Mouse (Mus musculus) forebrain, embryonic 13.5 days (tissue): ENCODE measurements around the gene Cdc37. TPM values are rescaled to one million over a fixed set of nuclear protein-coding genes. Genes with fewer than 3 reads are reported as not detected.
A peak's percentile ranks its signal among the peaks of the same experiment; 100 is the strongest.
"Not testable (repeated sequence)": the region's sequence is repeated elsewhere in the genome, so short reads cannot be mapped to it uniquely, and the experiment has no call there.

Source experiments
- ATAC-seq: fragments of 200-750 bp; cut with Nextera tagmentation; 2 replicates; pipeline ENCODE4 v1.8.0; 2017
- H3K27ac ChIP-seq: fragments of 300-500 bp; sonication (generic); 2 replicates; pipeline ENCODE4 v1.5.1; 2015; ENCODE audit warnings: inconsistent platforms, mild to moderate bottlenecking, moderate library complexity
- H3K27me3 ChIP-seq: fragments of 300-500 bp; sonication (generic); 2 replicates; pipeline ENCODE4 v1.6.1; 2015; ENCODE audit warnings: mild to moderate bottlenecking, inconsistent platforms
- H3K36me3 ChIP-seq: fragments of 300-500 bp; sonication (generic); 2 replicates; pipeline ENCODE4 v1.6.1; 2015; ENCODE audit warnings: mild to moderate bottlenecking, inconsistent platforms; ENCODE audit not compliant: poor library complexity, severe bottlenecking
- H3K4me1 ChIP-seq: fragments of 300-500 bp; sonication (generic); 2 replicates; pipeline ENCODE4 v1.6.1; 2015; ENCODE audit warnings: inconsistent platforms
- H3K4me2 ChIP-seq: fragments of 300-500 bp; sonication (generic); 2 replicates; pipeline ENCODE4 v1.6.1; 2015; ENCODE audit warnings: inconsistent platforms, mild to moderate bottlenecking, moderate library complexity
- H3K4me3 ChIP-seq: fragments of 300-500 bp; sonication (generic); 2 replicates; pipeline ENCODE4 v1.5.1; 2015; ENCODE audit warnings: mild to moderate bottlenecking, inconsistent platforms
- H3K9ac ChIP-seq: fragments of 300-500 bp; sonication (generic); 2 replicates; pipeline ENCODE4 v1.6.1; 2015; ENCODE audit warnings: mild to moderate bottlenecking, inconsistent platforms
- H3K9me3 ChIP-seq: fragments of 300-500 bp; sonication (generic); replicated peaks from 2 replicates; pipeline ENCODE4 v1.6.1; 2016; ENCODE audit warnings: inconsistent platforms
- WGBS: fragments of 180-500 bp; shearing (Covaris S2); methylation state at CpG from one replicate; pipeline ENCODE4 v1.1.7; 2015; 5-methylcytosine and 5-hydroxymethylcytosine counted together
- polyA plus RNA-seq: library from polyadenylated mRNA; unstranded; fragments of >200 nt; fragmentation: Nextera tagmentation; extraction: Ambion mirVana; gene quantifications from 2 replicates; pipeline ENCODE4 v1.2.1, GENCODE M21; 2015

Gene Cdc37
- polyA plus RNA-seq: 229 and 232 TPM in 2 replicates

DNA sequence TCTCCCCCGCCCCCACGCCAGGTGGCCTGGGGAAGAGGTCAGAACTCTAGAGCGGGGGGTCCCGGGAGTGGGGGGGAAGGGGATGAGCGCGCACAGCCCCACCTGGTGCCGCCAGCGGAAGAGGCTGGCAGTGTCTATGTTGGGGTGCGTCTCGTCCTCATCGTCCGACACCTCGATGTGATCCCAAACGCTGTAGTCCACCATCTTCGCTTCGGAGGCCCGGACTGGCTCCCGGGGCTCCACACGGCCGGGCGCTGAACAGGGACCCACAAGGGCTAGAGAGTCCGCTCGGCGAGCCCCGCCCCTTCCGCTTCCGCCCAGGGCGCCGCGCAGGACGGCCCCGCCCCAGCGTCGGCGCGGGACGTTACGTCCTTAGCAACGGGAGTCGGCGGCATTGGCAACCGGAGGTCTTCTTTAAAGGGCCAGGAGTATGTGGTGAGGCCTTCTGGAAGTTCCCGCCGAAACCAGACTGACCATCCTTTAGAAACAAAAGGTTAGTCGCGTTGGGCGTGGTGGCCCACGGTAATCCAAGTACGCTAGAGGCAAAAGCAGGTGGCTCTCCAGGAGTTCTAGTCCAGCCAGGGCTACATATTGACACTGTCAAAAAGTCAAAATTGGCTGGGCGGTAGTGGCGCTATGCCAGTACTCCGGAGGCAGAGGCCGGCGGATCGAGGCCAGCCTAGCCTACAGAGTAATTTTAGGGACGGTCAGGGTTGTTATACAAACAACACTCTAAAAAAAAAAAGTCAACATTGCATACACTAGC is at the start of gene Cdc37:
Gene Cdc37 (minus strand): TSS at position 329 of the 766 bp plus-strand sequence.
- Histone ChIP-seq H3K9me3 (no peaks in the 10 kb centered on the region), H3K4me3 (peak within 1 kb of the TSS; percentile 91), H3K9ac (peak within 1 kb of the TSS; percentile 88), H3K36me3 (peaks cover 25% of the 10 kb centered on the region), H3K4me2 (peak within 1 kb of the TSS; percentile 94), H3K27ac (peak within 1 kb of the TSS; percentile 74), H3K4me1 (peaks cover 40% of the 10 kb centered on the region), H3K27me3 (peaks cover 10% of the 10 kb centered on the region)
- peak; percentile 98 for ATAC-seq
- WGBS: 3% methylated on average over 56 of the region's 56 CpGs

DNA sequence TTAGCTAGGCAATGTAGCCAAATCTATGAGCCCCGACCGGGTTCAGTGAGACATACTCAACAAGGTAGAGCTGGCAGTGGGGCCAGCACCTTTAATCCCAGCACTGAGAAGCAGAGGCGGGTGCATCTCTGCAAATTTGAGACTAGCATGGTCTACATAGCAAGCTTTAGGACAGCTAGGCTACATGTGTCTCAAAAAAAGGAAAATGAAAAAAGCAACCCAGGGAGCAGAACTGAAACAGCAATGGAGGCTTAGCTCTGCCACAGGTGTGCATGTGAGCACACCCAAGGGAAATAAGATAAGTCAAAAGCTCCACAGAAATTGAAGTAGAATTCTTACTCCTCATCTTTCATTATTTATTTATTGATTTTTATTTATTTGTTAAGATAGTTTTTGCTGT is 49.2 kb upstream of the Cdc37 start:
- Histone ChIP-seq H3K36me3 (no peaks in the 10 kb centered on the region), H3K9ac (no peak overlapping the region), H3K27me3 (no peaks in the 10 kb centered on the region), H3K4me3 (no peak overlapping the region), H3K4me2 (no peak overlapping the region), H3K9me3 (no peaks in the 10 kb centered on the region), H3K4me1 (peaks cover 30% of the 10 kb centered on the region), H3K27ac (no peak overlapping the region)
- no peak for ATAC-seq
- WGBS: 85% methylated on average over 3 of the region's 3 CpGs

DNA sequence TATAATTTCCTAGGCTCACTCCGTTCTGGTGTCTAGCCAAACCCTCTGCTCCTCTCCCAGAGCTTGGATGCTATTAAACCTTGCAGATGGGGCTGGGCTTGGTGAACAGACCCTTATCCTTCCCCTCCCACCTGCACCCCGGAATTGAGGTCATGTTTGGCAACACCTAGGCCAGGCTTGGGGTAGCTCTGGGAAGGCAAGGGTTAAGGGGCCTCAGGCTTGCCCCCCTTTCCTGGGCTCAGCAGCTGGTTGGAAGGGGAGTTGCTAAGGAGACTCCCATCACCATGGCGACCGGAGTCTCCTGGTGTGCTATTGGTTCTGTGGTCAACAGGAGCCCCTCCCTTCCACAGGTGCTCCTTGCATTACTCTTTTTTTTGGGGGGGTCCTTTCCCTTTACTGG is 48.2 kb upstream of the Cdc37 start:
- no peaks in the 10 kb centered on the region for H3K9me3 ChIP-seq
- ATAC-seq: peak; percentile 91
- WGBS: 6% methylated on average over 4 of the region's 4 CpGs
- peak overlapping the region; percentile 65 for H3K4me2 ChIP-seq
- peaks cover 30% of the 10 kb centered on the region for H3K4me1 ChIP-seq
- no peaks in the 10 kb centered on the region for H3K36me3 ChIP-seq
- no peaks in the 10 kb centered on the region for H3K27me3 ChIP-seq
- peak overlapping the region; percentile 74 for H3K9ac ChIP-seq
- H3K4me3 ChIP-seq: peak overlapping the region; percentile 54
- peak overlapping the region; percentile 35; the same call in 1 of the 2 replicates for H3K27ac ChIP-seq

DNA sequence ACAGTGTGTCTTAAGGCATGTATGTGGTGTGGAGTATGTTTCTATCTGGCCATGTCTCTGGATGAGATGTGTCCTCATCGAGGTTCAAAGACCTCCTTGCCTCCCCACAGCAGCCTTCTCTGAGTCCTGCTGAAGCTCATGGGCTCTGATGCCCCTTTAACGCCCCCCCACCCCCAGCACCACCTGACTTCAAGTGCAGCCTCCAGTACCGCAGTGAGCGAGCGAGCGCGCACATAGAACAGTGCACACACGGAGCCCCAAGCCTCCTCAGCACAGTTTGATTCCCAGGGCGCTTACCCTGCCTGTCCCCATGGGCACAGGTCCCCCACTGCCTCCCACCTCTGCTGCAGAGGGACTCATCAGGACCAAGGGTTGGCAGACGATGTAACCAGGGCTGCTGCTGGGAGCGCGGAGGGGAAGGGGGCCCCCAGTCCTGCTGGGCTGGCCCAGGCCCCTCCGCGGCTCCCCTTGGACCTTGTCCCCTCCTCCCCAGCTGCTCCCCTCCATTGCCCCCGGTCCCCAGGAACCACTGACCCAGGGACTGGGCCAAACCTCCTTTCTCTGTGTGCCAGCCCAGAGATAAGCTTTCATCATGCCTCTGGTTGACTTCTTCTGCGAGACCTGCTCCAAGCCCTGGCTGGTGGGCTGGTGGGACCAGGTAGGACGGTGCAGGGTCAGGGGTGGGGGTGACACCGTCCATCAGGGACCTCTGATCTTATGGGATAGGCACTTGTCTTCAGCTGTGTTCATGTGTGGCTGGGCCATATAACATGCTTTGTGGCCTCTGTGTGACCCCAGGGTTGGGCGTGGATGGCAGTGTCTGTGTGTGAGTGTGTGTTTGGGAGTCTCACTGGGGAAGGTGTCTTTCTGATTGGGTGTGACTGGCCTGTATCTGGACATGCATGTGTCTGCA is 47.0 kb upstream of the Cdc37 start:
- H3K36me3 ChIP-seq: no peaks in the 10 kb centered on the region
- H3K4me1 ChIP-seq: peaks cover 30% of the 10 kb centered on the region
- no peaks in the 10 kb centered on the region for H3K27me3 ChIP-seq
- H3K9ac ChIP-seq: peak overlapping the region; percentile 74
- H3K4me2 ChIP-seq: peak overlapping the region; percentile 65
- no peaks in the 10 kb centered on the region for H3K9me3 ChIP-seq
- WGBS: 17% methylated on average over 19 of the region's 19 CpGs
- ATAC-seq: peak; percentile 76
- H3K4me3 ChIP-seq: peak overlapping the region; percentile 54
- peak overlapping the region; percentile 63; the same call in 1 of the 2 replicates for H3K27ac ChIP-seq

DNA sequence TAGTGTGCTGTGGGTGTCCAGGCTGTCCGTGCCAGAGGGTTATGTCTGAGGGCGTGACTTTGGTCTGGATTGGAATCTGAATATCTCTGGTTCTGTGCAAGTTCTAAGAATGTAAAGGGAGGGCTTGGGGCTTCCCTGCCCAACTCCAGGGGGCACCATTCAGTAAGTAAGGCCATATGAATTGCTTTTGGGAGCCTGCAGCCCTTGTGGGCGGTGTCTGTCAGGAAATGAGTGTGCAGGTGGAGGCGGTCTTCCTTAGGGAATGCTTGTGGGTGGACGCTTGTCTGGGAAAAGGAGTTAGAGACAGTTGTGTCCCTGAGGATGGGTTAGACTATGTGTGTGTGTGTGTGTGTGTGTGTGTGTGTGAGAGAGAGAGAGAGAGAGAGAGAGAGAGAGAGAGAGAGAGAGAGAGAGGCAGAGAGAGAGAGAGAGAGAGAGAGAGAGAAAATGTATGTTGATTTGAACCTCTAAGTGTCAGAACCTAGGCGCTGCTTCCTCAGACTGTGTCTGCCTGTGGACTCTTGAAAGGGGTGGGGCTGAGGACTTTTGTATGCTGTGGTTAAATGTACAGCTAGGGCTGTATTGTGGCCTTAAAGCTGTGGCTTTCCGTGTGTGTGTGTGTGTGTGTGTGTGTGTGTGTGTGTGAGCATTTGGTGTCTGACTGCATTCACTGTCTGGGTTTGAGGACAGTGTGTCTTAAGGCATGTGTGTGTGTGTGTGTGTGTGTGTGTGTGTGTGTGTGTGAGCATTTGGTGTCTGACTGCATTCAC is 46.1 kb upstream of the Cdc37 start:
- not testable (repeated sequence) for H3K4me3 ChIP-seq, ATAC-seq, H3K9ac ChIP-seq, H3K36me3 ChIP-seq, H3K9me3 ChIP-seq, H3K27ac ChIP-seq, H3K27me3 ChIP-seq
- 46% methylated on average over 7 of the region's 7 CpGs for WGBS
- Histone ChIP-seq H3K4me2 (peak overlapping the region; percentile 65; the same call in 1 of the 2 replicates), H3K4me1 (peaks cover 30% of the 10 kb centered on the region)

DNA sequence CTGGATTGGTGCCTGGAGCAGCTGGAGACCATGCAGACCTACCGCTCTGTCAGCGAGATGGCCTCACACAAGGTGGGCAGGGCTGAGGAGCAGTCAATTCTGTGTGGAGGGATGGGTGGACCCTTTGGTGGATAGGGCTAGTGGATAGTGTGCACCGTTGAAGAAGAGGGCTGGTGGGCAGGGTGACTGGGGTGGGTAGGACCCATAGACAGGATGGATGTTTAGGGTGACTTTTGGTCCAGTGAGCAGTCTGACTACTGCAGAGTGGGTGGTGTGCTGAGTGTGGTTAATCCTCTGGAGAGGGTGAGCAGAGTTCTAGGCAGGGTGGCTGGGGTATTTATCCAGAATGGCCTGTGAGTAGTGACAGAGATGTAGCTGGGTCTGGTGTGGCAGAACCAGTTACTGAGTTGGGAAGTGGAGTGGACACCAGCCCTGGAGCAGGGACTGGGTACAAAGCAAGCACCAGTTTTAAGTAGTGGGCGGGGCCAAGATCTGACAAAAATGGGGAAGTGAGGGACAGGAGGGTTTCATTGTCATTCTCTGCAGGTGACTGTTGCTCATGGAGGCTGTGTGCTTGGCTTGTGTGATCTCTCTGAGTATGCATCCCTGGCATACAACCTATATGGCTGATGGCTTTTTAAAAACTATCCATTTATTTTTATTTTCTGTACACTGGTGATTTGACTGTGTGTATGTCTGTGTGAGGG is 45.2 kb upstream of the Cdc37 start:
- peaks cover 30% of the 10 kb centered on the region for H3K4me1 ChIP-seq
- no peak overlapping the region for H3K27ac ChIP-seq
- H3K27me3 ChIP-seq: no peaks in the 10 kb centered on the region
- no peaks in the 10 kb centered on the region for H3K9me3 ChIP-seq
- no peak for ATAC-seq
- no peak overlapping the region for H3K4me2 ChIP-seq
- H3K9ac ChIP-seq: no peak overlapping the region
- no peak overlapping the region for H3K4me3 ChIP-seq
- H3K36me3 ChIP-seq: no peaks in the 10 kb centered on the region
- WGBS: 78% methylated on average over 4 of the region's 4 CpGs

DNA sequence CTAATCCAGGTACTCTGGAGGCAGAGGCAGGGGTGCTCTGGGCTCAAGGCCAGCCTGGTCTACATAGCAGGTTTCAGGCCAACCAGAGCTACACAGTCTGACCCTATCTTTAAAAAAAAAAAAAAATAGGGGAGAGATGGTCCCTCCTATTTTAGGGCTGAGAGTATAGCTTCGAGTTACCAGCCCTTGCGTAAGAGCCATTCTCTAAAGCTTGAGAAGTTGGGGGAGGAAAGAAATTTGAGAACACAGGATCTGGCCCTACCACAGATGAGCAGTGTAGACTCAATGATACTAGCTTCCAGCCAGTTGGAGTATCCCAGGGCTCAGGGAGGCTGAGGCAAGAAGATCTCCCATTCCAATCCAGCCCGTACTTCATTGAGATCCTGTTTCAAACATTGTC is 44.0 kb upstream of the Cdc37 start:
- Histone ChIP-seq H3K4me3 (no peak overlapping the region), H3K4me2 (no peak overlapping the region), H3K4me1 (peaks cover 30% of the 10 kb centered on the region), H3K9me3 (no peaks in the 10 kb centered on the region), H3K9ac (no peak overlapping the region), H3K27me3 (no peaks in the 10 kb centered on the region), H3K36me3 (no peaks in the 10 kb centered on the region), H3K27ac (no peak overlapping the region)
- 90% methylated on average over 3 of the region's 3 CpGs for WGBS
- ATAC-seq: no peak

DNA sequence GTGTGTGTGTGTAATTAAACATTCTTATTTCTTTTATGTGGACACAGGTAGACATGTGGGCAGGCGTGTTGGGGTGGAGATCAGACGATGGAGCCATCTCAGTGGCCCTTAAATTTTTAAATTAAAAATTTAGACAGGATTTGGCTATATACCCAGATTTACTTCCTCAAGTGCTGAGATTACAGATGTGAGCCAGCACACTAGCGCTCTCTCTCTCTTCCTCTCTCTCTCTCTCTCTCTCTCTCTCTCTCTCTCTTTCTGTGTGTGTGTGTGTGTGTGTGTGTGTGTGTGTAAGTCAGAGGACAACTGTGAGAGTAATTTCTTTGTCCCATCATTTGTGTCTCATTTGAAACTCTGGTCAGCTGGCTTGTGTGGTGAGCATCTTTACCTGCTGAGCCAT is 40.9 kb upstream of the Cdc37 start:
- ATAC-seq: no peak
- Histone ChIP-seq H3K9ac (no peak overlapping the region), H3K4me1 (peaks cover 1% of the 10 kb centered on the region; the same call in 1 of the 2 replicates), H3K27me3 (0 out of 2 replicates have a peak, but pooled peaks cover 3% of the 10 kb centered on the region), H3K36me3 (no peaks in the 10 kb centered on the region), H3K9me3 (no peaks in the 10 kb centered on the region), H3K4me3 (no peak overlapping the region), H3K27ac (no peak overlapping the region), H3K4me2 (no peak overlapping the region)
- WGBS: 68% methylated on average over 3 of the region's 3 CpGs

DNA sequence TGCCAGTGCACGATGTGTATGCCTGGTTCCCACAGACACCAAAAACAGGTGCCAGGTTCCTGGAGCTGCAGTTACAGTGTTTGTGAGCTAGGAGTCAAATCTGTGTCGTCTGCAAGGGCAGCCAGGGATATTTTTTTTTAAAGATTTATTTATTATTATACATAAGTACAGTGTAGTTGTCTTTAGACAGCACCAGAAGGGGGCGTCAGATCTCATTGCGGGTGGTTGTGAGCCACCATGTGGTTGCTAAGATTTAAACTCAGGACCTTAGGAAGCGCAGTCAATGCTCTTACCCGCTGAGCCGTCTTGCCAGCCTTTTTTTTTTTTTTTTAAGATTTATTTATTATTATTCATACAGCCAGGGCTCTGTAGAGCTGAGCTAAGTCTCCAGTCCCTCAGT is 40.1 kb upstream of the Cdc37 start:
- no peak overlapping the region for H3K4me2 ChIP-seq
- no peak overlapping the region for H3K9ac ChIP-seq
- no peak for ATAC-seq
- peaks cover 9% of the 10 kb centered on the region for H3K27me3 ChIP-seq
- H3K27ac ChIP-seq: no peak overlapping the region
- H3K36me3 ChIP-seq: no peaks in the 10 kb centered on the region
- H3K4me1 ChIP-seq: 0 out of 2 replicates have a peak, but pooled peaks cover under 1% of the 10 kb centered on the region
- no peak overlapping the region for H3K4me3 ChIP-seq
- H3K9me3 ChIP-seq: no peaks in the 10 kb centered on the region
- WGBS: 50% methylated on average over 7 of the region's 7 CpGs

DNA sequence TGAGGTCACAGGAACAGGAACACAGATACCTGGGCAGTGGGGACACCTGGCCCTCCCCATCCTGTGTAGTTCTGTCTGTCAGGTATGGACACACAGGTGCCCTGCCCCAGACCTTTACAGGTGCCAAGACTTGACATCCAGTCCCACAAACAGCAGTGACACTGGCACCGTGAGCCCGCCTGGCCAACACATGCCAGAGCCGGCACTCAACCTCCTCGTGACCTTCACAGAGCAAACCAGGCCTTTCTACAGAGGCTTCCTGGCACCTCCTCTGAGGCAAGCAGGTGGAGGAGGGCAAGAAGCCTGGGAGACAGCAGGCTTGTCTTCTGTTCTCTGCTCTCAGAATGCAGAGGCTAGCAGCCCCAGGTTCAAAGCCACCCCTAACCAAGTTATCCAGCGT is 35.7 kb upstream of the Cdc37 start:
- 92% methylated on average over 5 of the region's 5 CpGs for WGBS
- peaks cover 48% of the 10 kb centered on the region for H3K27me3 ChIP-seq
- peaks cover 17% of the 10 kb centered on the region for H3K4me1 ChIP-seq
- no peak overlapping the region for H3K27ac ChIP-seq
- no peaks in the 10 kb centered on the region for H3K36me3 ChIP-seq
- no peak overlapping the region for H3K9ac ChIP-seq
- ATAC-seq: no peak
- H3K4me3 ChIP-seq: no peak overlapping the region
- H3K9me3 ChIP-seq: no peaks in the 10 kb centered on the region
- H3K4me2 ChIP-seq: no peak overlapping the region

DNA sequence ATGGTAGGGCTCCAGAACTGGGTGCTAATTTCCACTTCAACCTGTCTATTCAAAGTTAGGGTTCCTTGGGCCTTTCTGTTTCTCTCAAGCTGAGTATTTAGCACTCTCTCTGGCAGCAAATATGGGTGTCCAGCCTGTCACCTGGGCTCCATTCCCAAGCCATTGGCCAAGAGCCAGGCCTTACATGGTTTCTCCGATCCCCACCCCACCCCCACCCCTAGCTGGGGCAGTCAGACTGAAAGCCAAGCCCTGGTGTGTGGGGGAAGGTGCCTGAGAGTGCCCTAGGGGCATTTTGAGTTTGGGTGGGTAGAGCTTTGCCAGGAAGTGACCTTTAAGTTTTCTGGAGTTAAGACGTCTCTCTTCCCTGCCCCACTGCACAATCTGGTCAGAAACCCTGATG is 35.0 kb upstream of the Cdc37 start:
- no peak for ATAC-seq
- no peak overlapping the region for H3K4me2 ChIP-seq
- 43% methylated on average over 2 of the region's 2 CpGs for WGBS
- H3K9me3 ChIP-seq: no peaks in the 10 kb centered on the region
- no peak overlapping the region for H3K4me3 ChIP-seq
- no peak overlapping the region for H3K9ac ChIP-seq
- no peak overlapping the region for H3K27ac ChIP-seq
- H3K27me3 ChIP-seq: peaks cover 54% of the 10 kb centered on the region
- H3K36me3 ChIP-seq: no peaks in the 10 kb centered on the region
- peaks cover 17% of the 10 kb centered on the region for H3K4me1 ChIP-seq
